In genomic region chr11:5404180-5404579, GRCm38 (mm10) we compare ENCODE assay signal across 21 mouse cellular contexts. TPM values are rescaled to one million over a fixed set of nuclear protein-coding genes. Genes with fewer than 3 reads are reported as not detected.
DNase-seq lines count a peak whose midpoint lies in the region; ATAC-seq and TF ChIP-seq lines count a peak whose summit lies in the region.
"Had no signal": no experiment of that assay in that cellular context is flagged by ENCODE, and none has a peak within 500 bp of the region (broad histone marks: within the 10 kb centered on the region; RNA-seq: fewer than 3 reads in every experiment).

No protein-coding gene starts in this region.

- H3K9ac ChIP-seq in kidney, postnatal 0 days (ENCODE audit: low read depth, low read length) = no peak overlapping the region
- no peak overlapping the region for H3K9ac ChIP-seq in lung, postnatal 0 days (replicated peaks; ENCODE audit: low read depth)
- H3K9ac ChIP-seq: heart, embryonic 15.5 days; hindbrain, embryonic 14.5 days; neural tube, embryonic 12.5 days; stomach, embryonic 15.5 days had no signal

- DNase-seq in heart, postnatal 14 days = peak; percentile 16 to 41
- DNase-seq in heart, adult 8-10 months (ENCODE audit: low spot score) = no peak
- no peak for DNase-seq in kidney, postnatal 0 days (ENCODE audit: low spot score)
- DNase-seq in kidney, postnatal 25 days = no peak
- DNase-seq in lung, postnatal 0 days (ENCODE audit: low spot score) = no peak
- no peak for DNase-seq in lung, postnatal 25 days (ENCODE audit: low spot score)
- no peak for DNase-seq in cerebellum, postnatal 14 days
- DNase-seq: adrenal gland, postnatal 14 days; cerebellum, adult 18-20 months; kidney, adult 2 months; liver; thymus, postnatal 14 days had no signal

- TF ChIP-seq EP300 in lung, postnatal 0 days (IDR thresholded peaks at IDR 0.05) = no peak

- H3K4me2 ChIP-seq in kidney, postnatal 0 days (ENCODE audit: low read length) = no peak overlapping the region
- no peak overlapping the region for H3K4me2 ChIP-seq in lung, postnatal 0 days (replicated peaks; ENCODE audit: low read depth, low read length)
- H3K4me2 ChIP-seq: heart, embryonic 15.5 days; hindbrain, embryonic 14.5 days; midbrain, embryonic 11.5 days; neural tube, embryonic 12.5 days; stomach, embryonic 15.5 days had no signal

- intact Hi-C loops in heart, postnatal 14 days (cut with DNase I) = no loop called here

- H3K9me3 ChIP-seq in kidney, postnatal 0 days (replicated peaks; ENCODE audit: low read length) = no peaks in the 10 kb centered on the region
- no peaks in the 10 kb centered on the region for H3K9me3 ChIP-seq in lung, postnatal 0 days (ENCODE audit: low read length)
- H3K9me3 ChIP-seq: heart, embryonic 15.5 days; neural tube, embryonic 12.5 days; stomach, embryonic 15.5 days had no signal

- no peak for ATAC-seq in kidney, postnatal 0 days (replicated peaks; ENCODE audit: low FRiP score, low read depth)
- peak; percentile 74 for ATAC-seq in lung, postnatal 0 days
- ATAC-seq in erythroid progenitor cell, adult 5-6 weeks (replicated peaks; ENCODE audit: low FRiP score, poor library complexity, severe bottlenecking) = no peak
- ATAC-seq: forebrain, embryonic 16.5 days had no signal

- no peaks in the 10 kb centered on the region for H3K27me3 ChIP-seq in kidney, postnatal 0 days (ENCODE audit: insufficient read depth, low read length)
- H3K27me3 ChIP-seq in lung, postnatal 0 days (replicated peaks; ENCODE audit: insufficient read depth, low read length) = no peaks in the 10 kb centered on the region
- H3K27me3 ChIP-seq: heart, embryonic 15.5 days; neural tube, embryonic 12.5 days; stomach, embryonic 15.5 days had no signal

- WGBS in kidney, postnatal 0 days = 45% methylated on average over 2 of the region's 2 CpGs
- WGBS in lung, postnatal 0 days = 60% methylated on average over 2 of the region's 2 CpGs

- H3K4me1 ChIP-seq in kidney, postnatal 0 days (replicated peaks; ENCODE audit: insufficient read depth, low read length) = peaks cover 15% of the 10 kb centered on the region
- H3K4me1 ChIP-seq in lung, postnatal 0 days (ENCODE audit: insufficient read depth, low read depth, low read length) = peaks cover 3% of the 10 kb centered on the region; the same call in 1 of the 2 replicates
- H3K4me1 ChIP-seq: neural tube, embryonic 12.5 days had no signal

- H3K4me3 ChIP-seq in kidney, postnatal 0 days (replicated peaks; ENCODE audit: low read depth, low read length) = no peak overlapping the region
- no peak overlapping the region for H3K4me3 ChIP-seq in lung, postnatal 0 days (ENCODE audit: low read depth, low read length)
- H3K4me3 ChIP-seq: erythroblast, embryonic 14.5 days; heart, embryonic 15.5 days; neural tube, embryonic 12.5 days; stomach, embryonic 15.5 days had no signal

- H3K27ac ChIP-seq in kidney, postnatal 0 days = peak overlapping the region; percentile 54; the same call in 1 of the 2 replicates
- no peak overlapping the region; the same call in 1 of the 2 replicates for H3K27ac ChIP-seq in lung, postnatal 0 days (ENCODE audit: low read length)
- H3K27ac ChIP-seq: heart, embryonic 15.5 days; hindbrain, embryonic 14.5 days; macrophage; neural tube, embryonic 12.5 days; stomach, embryonic 15.5 days had no signal

- no peaks in the 10 kb centered on the region for H3K36me3 ChIP-seq in kidney, postnatal 0 days (ENCODE audit: insufficient read depth, low read length)
- H3K36me3 ChIP-seq in lung, postnatal 0 days (ENCODE audit: insufficient read depth, low read length) = no peaks in the 10 kb centered on the region
- H3K36me3 ChIP-seq: heart, embryonic 15.5 days; neural tube, embryonic 12.5 days; stomach, embryonic 15.5 days had no signal

- no peak for TF ChIP-seq CTCF in kidney, postnatal 0 days (IDR thresholded peaks at IDR 0.05; ENCODE audit: low read depth)
- no peak for TF ChIP-seq CTCF in lung, postnatal 0 days (IDR thresholded peaks at IDR 0.05)

RNA-seq across cellular contexts. Expression of gene Znrf3, which starts 40.5 kb away (rescaled TPM):
- total RNA-seq in heart, postnatal 14 days (2021) = 10 to 100 TPM; 10.4 to 12.6 TPM
- 1 to 10 TPM; 6.2 to 8.4 (median 7.7) TPM for total RNA-seq in heart, adult 8-10 months (2022)
- 13.3 and 15.7 TPM in 2 replicates for polyA plus RNA-seq in kidney, postnatal 0 days (2015; fragmentation: Nextera tagmentation; extraction: Ambion mirVana)
- polyA plus RNA-seq in lung, postnatal 0 days (2015; fragmentation: Nextera tagmentation; extraction: Ambion mirVana) = 15.4 and 16.3 TPM in 2 replicates
- total RNA-seq in erythroid progenitor cell, adult 5-6 weeks (2015; ENCODE audit: low replicate concordance) = 1.4 and 2.1 TPM in 2 replicates
- total RNA-seq in erythroid progenitor cell, adult 5-6 weeks (2017; ENCODE audit: low replicate concordance) = 0.39 and 1.1 TPM in 2 replicates

Comparison
In these comparisons a context has a peak if more than half of its experiments do, and no peak if none do; other contexts are left out.
1. DNase-seq: peak in heart, postnatal 14 days (2 of 2); none in heart, adult 8-10 months (single experiment), kidney, postnatal 0 days (single experiment), kidney, postnatal 25 days (0 of 2), lung, postnatal 0 days (single experiment), lung, postnatal 25 days (single experiment) and cerebellum, postnatal 14 days (0 of 2).